Mouse (Mus musculus) kidney, postnatal 0 days (tissue): ENCODE results near the gene Cdkal1. TPM values are rescaled to one million over a fixed set of nuclear protein-coding genes. Genes with fewer than 3 reads are reported as not detected.

ENCODE experiments used
- ATAC-seq: fragments of 200-750 bp; cut with Nextera tagmentation; replicated peaks from 2 replicates; pipeline ENCODE4 v1.8.0; 2017; ENCODE audit warnings: low read depth, moderate number of reproducible peaks, moderate TSS enrichment, moderate library complexity; ENCODE audit not compliant: low FRiP score
- DNase-seq: peaks from one replicate; pipeline ENCODE4 v3.0.0-alpha.2; 2016; ENCODE audit warnings: low spot score
- H3K27ac ChIP-seq: fragments of 300-500 bp; sonication (generic); 2 replicates; pipeline ENCODE4 v1.5.1; 2014; ENCODE audit warnings: mild to moderate bottlenecking
- H3K27me3 ChIP-seq: fragments of 300-500 bp; sonication (generic); 2 replicates; pipeline ENCODE4 v1.6.1; 2014; ENCODE audit warnings: low read length, mixed read lengths; ENCODE audit not compliant: insufficient read depth
- H3K36me3 ChIP-seq: fragments of 300-500 bp; sonication (generic); 2 replicates; pipeline ENCODE4 v1.6.1; 2014; ENCODE audit warnings: low read length, mixed read lengths; ENCODE audit not compliant: insufficient read depth
- H3K4me1 ChIP-seq: fragments of 300-500 bp; sonication (generic); replicated peaks from 2 replicates; pipeline ENCODE4 v1.6.1; 2014; ENCODE audit warnings: antibody characterized with exemption, low read length, mixed read lengths; ENCODE audit not compliant: insufficient read depth
- H3K4me2 ChIP-seq: fragments of 300-500 bp; sonication (generic); 2 replicates; pipeline ENCODE4 v1.6.1; 2014; ENCODE audit warnings: mild to moderate bottlenecking, low read length, moderate library complexity, mixed read lengths
- H3K4me3 ChIP-seq: fragments of 300-500 bp; sonication (generic); replicated peaks from 2 replicates; pipeline ENCODE4 v1.5.1; 2014; ENCODE audit warnings: low read depth, low read length
- H3K9ac ChIP-seq: fragments of 300-500 bp; sonication (generic); 2 replicates; pipeline ENCODE4 v1.6.1; 2014; ENCODE audit warnings: low read depth, low read length
- H3K9me3 ChIP-seq: fragments of 300-500 bp; sonication (generic); replicated peaks from 2 replicates; pipeline ENCODE4 v1.6.1; 2016; ENCODE audit warnings: low read length, inconsistent platforms, mixed read lengths
- CTCF ChIP-seq: IDR thresholded peaks from 2 replicates; pipeline ENCODE4 v1.5.1; 2016; ENCODE audit warnings: antibody characterized with exemption, low read depth, mild to moderate bottlenecking, moderate library complexity
- WGBS: fragments of 180-500 bp; shearing (Covaris S2); extraction: QIAGEN DNeasy Blood & Tissue Kit; methylation state at CpG from one replicate; pipeline ENCODE4 v1.1.7; 2014; 5-methylcytosine and 5-hydroxymethylcytosine counted together
- polyA plus RNA-seq: library from polyadenylated mRNA; unstranded; fragments of >200 nt; fragmentation: Nextera tagmentation; extraction: Ambion mirVana; gene quantifications from 2 replicates; pipeline ENCODE4 v1.2.1, GENCODE M21; 2015

The Cdkal1 gene
- polyA plus RNA-seq, 1 experiment from 2014 or later = 30.1 TPM

DNA sequence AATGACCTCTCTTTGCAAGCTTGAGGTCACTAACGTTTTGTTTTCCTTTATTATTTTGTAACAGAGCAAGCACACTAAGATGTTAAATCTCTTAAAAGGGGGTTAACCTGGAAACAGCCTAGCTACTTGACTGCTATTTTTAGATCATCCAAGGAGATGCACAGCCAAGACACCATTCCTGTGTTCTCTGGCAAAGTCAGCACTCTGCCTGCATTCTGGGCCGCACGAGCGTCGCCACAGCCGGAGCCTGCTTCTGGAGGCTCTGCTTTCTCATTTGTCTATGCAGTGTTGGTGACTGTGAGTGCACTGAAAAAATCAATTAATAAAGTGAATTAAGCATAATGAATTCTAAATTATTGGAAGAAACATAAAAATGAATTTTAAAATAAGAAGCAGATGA, 440.6 kb downstream of the Cdkal1 start:
- H3K9ac ChIP-seq = no peak overlapping the region
- 0 out of 2 replicates have a peak, but pooled peaks cover 7% of the 10 kb centered on the region for H3K4me1 ChIP-seq
- ATAC-seq (no peak), DNase-seq (no peak)
- H3K4me2 ChIP-seq = no peak overlapping the region
- no peak overlapping the region for H3K4me3 ChIP-seq
- no peaks in the 10 kb centered on the region for H3K27me3 ChIP-seq
- TF ChIP-seq CTCF = no peak
- H3K27ac ChIP-seq = no peak overlapping the region
- WGBS = 66% methylated on average over 6 of the region's 6 CpGs
- no peaks in the 10 kb centered on the region for H3K9me3 ChIP-seq
- no peaks in the 10 kb centered on the region for H3K36me3 ChIP-seq

DNA sequence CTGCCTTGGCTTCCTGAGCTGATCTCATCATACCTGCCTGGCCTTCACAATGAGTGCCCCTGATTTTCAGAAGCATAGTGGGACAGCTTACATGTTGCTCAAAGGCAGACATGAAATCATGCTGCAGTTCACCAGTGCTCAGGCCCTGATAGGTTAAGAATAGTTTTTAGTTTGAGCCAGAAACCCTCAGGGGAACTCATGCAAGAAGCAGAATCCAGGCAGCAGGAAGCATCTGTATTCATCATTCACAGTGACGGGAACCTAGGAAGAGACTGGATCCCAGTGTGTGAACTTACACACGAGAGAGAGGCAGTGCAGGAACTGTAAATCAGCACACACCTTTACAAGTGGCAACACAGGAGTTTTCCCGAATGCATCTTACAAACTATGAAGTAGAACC, 441.0 kb downstream of the Cdkal1 start:
- H3K4me1 ChIP-seq = 0 out of 2 replicates have a peak, but pooled peaks cover 7% of the 10 kb centered on the region
- H3K9me3 ChIP-seq = no peaks in the 10 kb centered on the region
- no peaks in the 10 kb centered on the region for H3K27me3 ChIP-seq
- no peaks in the 10 kb centered on the region for H3K36me3 ChIP-seq
- 26% methylated on average over 3 of the region's 3 CpGs for WGBS
- H3K9ac ChIP-seq = no peak overlapping the region
- no peak for TF ChIP-seq CTCF
- H3K4me2 ChIP-seq = no peak overlapping the region
- no peak for ATAC-seq
- no peak overlapping the region for H3K27ac ChIP-seq
- no peak for DNase-seq
- H3K4me3 ChIP-seq = no peak overlapping the region

DNA sequence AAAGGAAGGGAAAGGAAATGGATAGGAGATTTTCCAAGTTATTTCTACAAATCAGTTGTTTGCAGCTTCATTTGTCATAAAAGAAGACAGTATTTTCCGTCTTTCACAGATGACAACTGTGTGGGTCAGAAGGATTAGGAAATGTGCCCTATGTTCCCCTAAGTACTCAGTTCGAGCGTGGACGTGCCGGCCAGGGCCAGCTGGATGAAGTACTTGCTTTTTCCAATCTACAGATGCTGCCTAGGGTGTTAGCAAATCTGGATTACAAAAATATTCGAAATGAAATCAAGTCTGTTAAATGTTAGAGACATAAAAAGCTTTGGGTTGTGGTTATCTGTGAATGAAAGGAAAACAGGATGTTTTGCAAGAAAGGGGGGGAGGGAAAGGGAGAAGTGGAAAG, 444.3 kb downstream of the Cdkal1 start:
- no peaks in the 10 kb centered on the region for H3K27me3 ChIP-seq
- no peaks in the 10 kb centered on the region for H3K9me3 ChIP-seq
- ATAC-seq (no peak), DNase-seq (no peak)
- WGBS = 73% methylated on average over 6 of the region's 6 CpGs
- no peak overlapping the region for H3K4me3 ChIP-seq
- TF ChIP-seq CTCF = no peak
- no peak overlapping the region for H3K9ac ChIP-seq
- 0 out of 2 replicates have a peak, but pooled peaks cover 7% of the 10 kb centered on the region for H3K4me1 ChIP-seq
- H3K36me3 ChIP-seq = no peaks in the 10 kb centered on the region
- no peak overlapping the region for H3K27ac ChIP-seq
- no peak overlapping the region for H3K4me2 ChIP-seq

DNA sequence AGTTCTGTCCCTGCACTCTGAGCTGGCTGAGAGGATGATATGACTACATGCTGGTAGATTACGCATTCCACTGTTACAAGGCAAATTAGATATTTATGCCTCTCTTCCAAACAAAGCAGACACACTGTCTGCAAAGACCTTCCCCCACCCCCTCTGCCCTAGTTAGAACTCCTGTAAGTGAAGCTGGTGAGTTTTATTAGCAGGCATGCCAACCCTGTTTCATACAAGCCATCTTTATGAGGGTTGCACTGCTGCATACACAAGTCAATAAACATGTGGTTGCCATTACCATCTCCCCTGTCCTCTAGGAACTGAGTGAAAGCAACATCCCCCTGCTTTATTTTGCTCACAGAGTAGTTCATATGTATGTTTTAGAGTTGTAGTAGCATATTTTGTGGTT, 447.9 kb downstream of the Cdkal1 start:
- 97% methylated on average over 1 of the region's 1 CpGs for WGBS
- ATAC-seq = no peak
- DNase-seq = no peak
- H3K27me3 ChIP-seq = no peaks in the 10 kb centered on the region
- no peak for TF ChIP-seq CTCF
- no peaks in the 10 kb centered on the region for H3K4me1 ChIP-seq
- H3K36me3 ChIP-seq = no peaks in the 10 kb centered on the region
- H3K4me2 ChIP-seq = no peak overlapping the region
- H3K9me3 ChIP-seq = no peaks in the 10 kb centered on the region
- no peak overlapping the region for H3K9ac ChIP-seq
- H3K4me3 ChIP-seq = no peak overlapping the region
- no peak overlapping the region for H3K27ac ChIP-seq

DNA sequence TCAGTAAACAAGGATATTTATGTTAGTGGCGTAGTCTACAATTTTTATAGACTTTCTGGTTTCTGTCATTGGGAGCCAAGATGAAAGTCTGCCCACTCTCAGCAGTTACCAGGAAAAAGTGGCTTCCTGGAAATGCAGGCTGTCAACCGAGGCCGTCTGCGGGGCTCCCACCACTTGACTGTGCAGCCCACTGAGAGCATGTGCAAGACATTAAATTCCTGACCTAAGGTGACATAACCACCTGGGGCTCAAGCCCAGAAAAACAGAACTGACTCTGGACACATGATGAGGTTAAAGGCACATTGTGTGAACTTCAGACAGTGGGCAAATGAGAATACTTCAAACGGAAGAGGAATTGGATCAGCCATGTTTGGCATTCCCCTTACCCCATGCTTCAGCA, 450.2 kb downstream of the Cdkal1 start:
- DNase-seq (no peak), ATAC-seq (no peak)
- H3K9ac ChIP-seq = no peak overlapping the region
- H3K27me3 ChIP-seq = no peaks in the 10 kb centered on the region
- no peaks in the 10 kb centered on the region for H3K36me3 ChIP-seq
- no peak for TF ChIP-seq CTCF
- no peaks in the 10 kb centered on the region for H3K9me3 ChIP-seq
- WGBS = 40% methylated on average over 5 of the region's 5 CpGs
- H3K4me3 ChIP-seq = no peak overlapping the region
- no peak overlapping the region for H3K27ac ChIP-seq
- no peaks in the 10 kb centered on the region; the same call in 1 of the 2 replicates for H3K4me1 ChIP-seq
- no peak overlapping the region for H3K4me2 ChIP-seq

DNA sequence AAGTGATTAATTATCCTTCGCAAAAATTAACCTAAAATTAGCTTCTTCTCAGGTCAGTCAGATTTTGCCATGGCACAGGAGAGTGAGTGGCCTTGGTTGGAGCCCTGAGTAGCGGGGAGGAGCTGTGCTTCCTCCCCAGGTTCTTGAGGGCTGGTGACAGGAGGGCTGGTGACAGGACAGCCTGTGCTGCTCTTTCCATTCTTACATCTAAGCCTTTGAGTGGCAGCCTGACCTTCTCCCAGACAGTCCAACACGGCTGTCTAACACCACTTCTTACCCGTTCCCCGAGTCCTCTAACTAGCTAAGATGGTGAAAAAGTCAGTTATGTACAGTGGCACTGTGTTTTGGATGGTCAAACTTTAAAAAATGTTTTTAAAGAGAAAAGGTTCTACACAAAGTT, 452.3 kb downstream of the Cdkal1 start:
- Histone ChIP-seq H3K27ac (no peak overlapping the region), H3K36me3 (no peaks in the 10 kb centered on the region), H3K4me1 (no peaks in the 10 kb centered on the region; the same call in 1 of the 2 replicates), H3K4me2 (no peak overlapping the region), H3K27me3 (no peaks in the 10 kb centered on the region), H3K9me3 (no peaks in the 10 kb centered on the region), H3K4me3 (no peak overlapping the region), H3K9ac (no peak overlapping the region)
- 80% methylated on average over 5 of the region's 5 CpGs for whole genome bisulfite sequencing
- DNase-seq (no peak), ATAC-seq (no peak)
- TF ChIP-seq CTCF = no peak

DNA sequence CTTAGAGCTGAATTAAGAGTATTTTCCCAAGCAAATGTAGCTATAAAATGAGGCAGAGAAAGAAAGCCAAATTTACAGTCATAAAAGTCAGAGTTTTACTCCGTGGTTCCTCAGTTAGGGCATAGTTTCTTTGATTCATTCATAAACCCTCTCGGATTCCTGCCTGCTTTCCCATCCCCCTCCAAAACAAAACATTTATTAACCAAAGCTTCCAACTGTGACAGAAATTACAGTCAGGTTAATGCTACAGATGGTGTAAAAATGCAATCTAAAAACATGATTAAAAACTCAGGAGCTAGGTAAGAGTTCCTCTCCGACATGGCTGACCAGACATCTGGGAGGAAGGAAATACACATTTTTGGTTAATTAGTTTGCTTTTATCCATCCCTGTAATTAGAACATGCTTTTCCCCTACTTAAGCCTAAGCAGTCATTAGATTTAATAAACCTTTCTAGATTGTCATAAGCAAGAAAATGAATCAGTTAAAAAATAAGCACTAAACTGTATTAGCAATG, 452.9 kb downstream of the Cdkal1 start:
- H3K27me3 ChIP-seq = no peaks in the 10 kb centered on the region
- H3K36me3 ChIP-seq = no peaks in the 10 kb centered on the region
- H3K9me3 ChIP-seq = no peaks in the 10 kb centered on the region
- ATAC-seq = no peak
- no peaks in the 10 kb centered on the region; the same call in 1 of the 2 replicates for H3K4me1 ChIP-seq
- TF ChIP-seq CTCF = no peak
- 23% methylated on average over 3 of the region's 3 CpGs for WGBS
- no peak overlapping the region for H3K27ac ChIP-seq
- no peak overlapping the region for H3K9ac ChIP-seq
- no peak overlapping the region for H3K4me2 ChIP-seq
- no peak overlapping the region for H3K4me3 ChIP-seq
- peak; percentile 27 for DNase-seq
